Mouse (Mus musculus) ES-E14 (cell line): ENCODE data around the gene Inafm2. TPM values are rescaled to one million over a fixed set of nuclear protein-coding genes. Genes with fewer than 3 reads are reported as not detected.

Experiments
- DNase-seq: peaks from one replicate; pipeline ENCODE4 v3.0.0-alpha.2; 2013; ENCODE audit warnings: low read depth, low spot score
- H3K27ac ChIP-seq: 2 replicates; pipeline ENCODE4 v1.5.1; 2012; ENCODE audit warnings: low read depth, mild to moderate bottlenecking, low read length, moderate library complexity, mixed read lengths; ENCODE audit not compliant: poor library complexity, insufficient read depth, severe bottlenecking
- H3K36me3 ChIP-seq: 2 replicates; pipeline ENCODE4 v1.6.1; 2012; ENCODE audit warnings: mild to moderate bottlenecking, low read length, moderate library complexity, mixed read lengths; ENCODE audit not compliant: control insufficient read depth, poor library complexity, insufficient read depth, severe bottlenecking
- H3K4me1 ChIP-seq, 2 experiments: fragments of 150-350 bp in 1 of 2; sonication (generic) in 1 of 2; 2 replicates each; pipeline ENCODE4 v1.6.1; 2012; ENCODE audit warnings: low read length in 2 of 2, mild to moderate bottlenecking in 1 of 2, mixed read lengths in 1 of 2; ENCODE audit not compliant: control insufficient read depth in 2 of 2, insufficient read depth in 2 of 2, poor library complexity in 1 of 2
- H3K4me3 ChIP-seq, 2 experiments: fragments of 150-350 bp in 1 of 2; sonication (generic) in 1 of 2; 2 replicates each; pipeline ENCODE4 v1.5.1; 2012; ENCODE audit warnings: low read length in 2 of 2, low read depth in 1 of 2, mild to moderate bottlenecking in 1 of 2, mixed read lengths in 1 of 2; ENCODE audit not compliant: insufficient read depth in 1 of 2, poor library complexity in 1 of 2, severe bottlenecking in 1 of 2
- H3K9ac ChIP-seq: 2 replicates; pipeline ENCODE4 v1.6.1; 2012; ENCODE audit warnings: low read depth, mild to moderate bottlenecking, low read length, mixed read lengths; ENCODE audit not compliant: poor library complexity, insufficient read depth, severe bottlenecking
- H3K9me3 ChIP-seq: fragments of 150-350 bp; sonication (generic); 2 replicates; pipeline ENCODE4 v1.6.1; 2012; ENCODE audit warnings: low read depth, mild to moderate bottlenecking, low read length; ENCODE audit not compliant: control insufficient read depth, insufficient read depth
- CHD2 ChIP-seq: IDR thresholded peaks from 2 replicates; pipeline ENCODE4 v1.6.1; 2014; ENCODE audit warnings: mild to moderate bottlenecking, low read depth, low read length, inconsistent platforms
- HCFC1 ChIP-seq: IDR thresholded peaks from 2 replicates; pipeline ENCODE4 v1.6.1; 2012; ENCODE audit warnings: low read length, inconsistent platforms, borderline replicate concordance; ENCODE audit not compliant: insufficient read depth
- MAFK ChIP-seq: IDR thresholded peaks from 2 replicates; pipeline ENCODE4 v1.6.1; 2014; ENCODE audit warnings: mild to moderate bottlenecking, low read depth, low read length, inconsistent platforms; ENCODE audit not compliant: insufficient read depth
- ZC3H11A ChIP-seq: IDR thresholded peaks from 2 replicates; pipeline ENCODE4 v1.6.1; 2012; ENCODE audit warnings: low read depth, mild to moderate bottlenecking, inconsistent platforms, low read length, borderline replicate concordance
- ZNF384 ChIP-seq: IDR thresholded peaks from 2 replicates; pipeline ENCODE4 v1.6.1; 2012; ENCODE audit warnings: low read depth, low read length, inconsistent platforms
- in situ Hi-C, 2 experiments: fragments of 600-800 bp; cut with MboI; formaldehyde crosslinking; loops; one replicate each; pipeline ENCODE4 v1.15.1; 2025; ENCODE audit warnings: low sequenced_read_pairs in 2 of 2, inconsistent platforms in 1 of 2; ENCODE audit not compliant: unreplicated experiment in 2 of 2
- total RNA-seq: library from RNA; depleted of rRNA; stranded (reverse); fragments of 300-350 nt; gene quantifications from 2 replicates; pipeline ENCODE4 v1.2.3, GENCODE M21; 2012

The Inafm2 gene
- total RNA-seq, 1 experiment: 2.7 TPM

DNA sequence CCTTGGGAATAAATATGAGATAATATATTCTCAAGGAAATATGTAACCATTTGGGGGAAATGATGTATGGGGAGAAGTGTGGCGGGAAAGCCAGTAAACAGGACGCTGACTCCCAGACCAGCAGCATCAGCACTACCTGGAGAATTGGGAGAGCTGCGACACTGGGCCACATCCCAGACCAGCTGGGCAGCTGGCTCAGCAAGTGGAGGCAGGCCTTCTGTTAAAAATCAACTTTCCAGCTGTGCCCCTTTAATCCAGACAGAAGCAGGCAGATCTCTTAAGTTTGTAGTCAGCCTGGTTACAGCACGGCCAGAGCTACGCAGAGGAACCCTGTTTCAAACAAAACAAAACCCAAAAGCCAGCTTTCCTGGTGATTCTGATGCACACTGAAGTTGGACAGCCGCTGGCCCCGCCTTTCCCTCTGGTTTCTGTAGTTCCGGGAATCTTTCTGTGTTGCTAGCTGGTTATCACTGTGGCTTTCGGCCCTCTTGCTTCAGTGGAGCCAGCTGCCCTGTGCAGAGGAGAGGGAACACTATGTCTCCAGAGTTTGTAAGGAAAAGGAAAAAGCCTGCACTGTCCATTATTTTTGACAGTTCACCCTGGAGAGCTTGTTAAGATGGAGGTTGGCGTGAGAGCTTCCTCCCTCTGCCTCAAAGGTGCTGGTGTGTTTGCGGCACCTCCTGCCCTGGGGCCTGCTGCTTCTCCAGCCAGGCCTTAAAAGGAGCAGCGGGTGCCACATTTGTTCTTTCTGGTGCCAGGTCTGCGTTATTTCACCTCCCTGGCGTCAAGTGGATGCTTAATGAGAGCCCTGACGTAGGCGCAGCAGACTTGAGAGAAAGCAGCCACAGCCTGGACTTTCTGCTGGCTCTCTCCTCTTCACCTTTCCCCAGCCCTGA, 6.6 kb downstream of the Inafm2 start:
- no peak overlapping the region for H3K9ac ChIP-seq
- H3K4me3 ChIP-seq: no peak overlapping the region
- H3K36me3 ChIP-seq: no peaks in the 10 kb centered on the region
- H3K9me3 ChIP-seq: no peaks in the 10 kb centered on the region
- no peak overlapping the region for H3K27ac ChIP-seq
- no peaks in the 10 kb centered on the region for H3K4me1 ChIP-seq
- TF ChIP-seq MAFK (no peak), HCFC1 (no peak), CHD2 (no peak), ZNF384 (no peak), ZC3H11A (no peak)
- in situ Hi-C loops: no loop called here
- DNase-seq: no peak

DNA sequence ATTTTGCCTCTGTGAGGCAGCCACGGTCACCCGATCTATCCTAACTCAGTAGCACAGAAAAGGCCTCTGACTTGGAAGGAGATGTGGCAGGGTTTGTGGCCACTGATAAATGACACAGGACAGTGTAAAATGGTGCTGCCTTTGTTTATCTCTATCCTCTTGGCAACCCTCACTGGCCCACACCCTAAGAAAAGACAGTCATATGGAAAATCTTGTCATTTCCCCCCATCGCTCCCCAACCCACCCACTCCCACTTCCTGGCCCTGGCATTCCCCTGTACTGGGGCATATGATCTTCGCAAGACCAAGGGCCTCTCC, 7.2 kb downstream of the Inafm2 start:
- TF ChIP-seq ZC3H11A (no peak), ZNF384 (no peak), HCFC1 (no peak), MAFK (no peak), CHD2 (no peak)
- Histone ChIP-seq H3K4me3 (no peak overlapping the region), H3K27ac (no peak overlapping the region), H3K9ac (no peak overlapping the region), H3K9me3 (no peaks in the 10 kb centered on the region), H3K36me3 (no peaks in the 10 kb centered on the region), H3K4me1 (no peaks in the 10 kb centered on the region)
- in situ Hi-C loops: no loop called here
- no peak for DNase-seq

DNA sequence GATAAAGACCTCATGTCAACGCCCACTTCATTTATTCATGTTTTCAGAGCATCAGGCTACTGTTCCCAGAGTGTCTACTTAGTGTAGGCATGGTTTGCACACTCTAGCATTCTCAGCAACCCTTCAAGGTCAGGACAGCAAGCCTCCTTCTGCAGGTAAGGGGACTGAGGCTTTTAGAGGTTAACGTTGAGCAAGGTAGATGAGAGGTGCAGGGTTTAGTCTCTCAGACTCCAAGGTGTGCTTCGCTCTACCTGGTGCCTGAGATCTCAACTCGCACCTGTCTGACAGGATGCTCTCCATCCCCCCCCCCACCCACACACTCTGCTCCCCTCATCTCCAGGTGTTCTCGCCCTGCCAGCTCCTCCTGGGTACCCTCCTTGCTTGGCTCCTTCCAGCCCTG, 8.6 kb downstream of the Inafm2 start:
- TF ChIP-seq ZC3H11A (no peak), CHD2 (no peak), ZNF384 (no peak), MAFK (no peak), HCFC1 (no peak)
- no peak overlapping the region for H3K9ac ChIP-seq
- in situ Hi-C loops: no loop called here
- no peak overlapping the region for H3K27ac ChIP-seq
- no peak for DNase-seq
- no peaks in the 10 kb centered on the region; a peak in 1 of 4 replicates for H3K4me1 ChIP-seq
- no peaks in the 10 kb centered on the region for H3K9me3 ChIP-seq
- no peaks in the 10 kb centered on the region for H3K36me3 ChIP-seq
- no peak overlapping the region for H3K4me3 ChIP-seq

DNA sequence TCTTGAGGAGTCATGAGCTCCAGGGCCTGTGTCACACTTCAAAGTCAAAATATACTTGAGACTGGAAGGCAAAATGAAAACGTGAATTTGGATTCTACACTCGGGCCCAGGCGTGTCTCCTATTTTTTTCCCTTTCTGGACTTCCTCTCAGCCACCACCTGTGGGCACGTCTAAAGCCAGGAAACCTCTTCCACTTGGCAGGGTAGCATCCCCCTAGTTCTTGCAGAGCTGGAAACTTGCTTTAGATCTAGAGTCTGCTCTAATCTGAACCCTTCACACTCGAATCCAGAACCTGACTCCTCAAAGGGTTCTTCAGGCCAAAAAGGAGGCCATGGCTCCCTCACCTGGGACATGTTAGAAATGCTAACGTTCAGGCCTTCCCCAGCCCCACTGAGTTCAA, 9.8 kb downstream of the Inafm2 start:
- H3K4me1 ChIP-seq: no peaks in the 10 kb centered on the region; a peak in 1 of 4 replicates
- H3K27ac ChIP-seq: no peak overlapping the region
- TF ChIP-seq HCFC1 (no peak), MAFK (no peak), CHD2 (no peak), ZC3H11A (no peak), ZNF384 (no peak)
- in situ Hi-C loops: no loop called here
- no peak for DNase-seq
- no peaks in the 10 kb centered on the region for H3K36me3 ChIP-seq
- H3K4me3 ChIP-seq: no peak overlapping the region
- H3K9me3 ChIP-seq: no peaks in the 10 kb centered on the region
- no peak overlapping the region for H3K9ac ChIP-seq

DNA sequence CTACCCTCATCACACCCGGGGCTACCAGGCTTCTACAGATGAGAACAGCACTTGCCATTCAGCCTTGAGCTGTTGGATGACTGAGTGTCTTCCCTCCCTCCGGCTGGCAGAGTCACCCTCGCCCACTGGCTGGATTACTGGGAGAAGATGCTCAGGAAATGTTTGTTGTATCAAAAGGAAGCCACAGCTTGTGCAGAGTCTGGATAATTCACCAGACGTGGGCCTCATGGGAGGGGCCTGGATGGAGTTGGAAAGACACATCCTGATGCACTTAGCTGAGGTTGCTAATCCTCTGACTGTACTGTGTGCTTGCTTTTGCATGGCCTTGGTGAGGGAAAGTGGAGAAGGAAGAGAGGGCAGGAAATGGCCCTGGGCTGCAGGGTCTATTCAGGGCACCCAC, 10.5 kb downstream of the Inafm2 start:
- H3K4me1 ChIP-seq: no peaks in the 10 kb centered on the region; a peak in 1 of 4 replicates

More for the DNA sequence above, 10.5 kb downstream of the Inafm2 start:
- no peaks in the 10 kb centered on the region for H3K36me3 ChIP-seq
- H3K9ac ChIP-seq: no peak overlapping the region
- no peak overlapping the region for H3K4me3 ChIP-seq
- DNase-seq: no peak
- no peak overlapping the region for H3K27ac ChIP-seq
- H3K9me3 ChIP-seq: no peaks in the 10 kb centered on the region
- in situ Hi-C loops: no loop called here
- no peak for TF ChIP-seq MAFK
- TF ChIP-seq HCFC1: no peak
- no peak for TF ChIP-seq CHD2
- no peak for TF ChIP-seq ZNF384
- TF ChIP-seq ZC3H11A: no peak
